ENCODE assay signal across 12 mouse cellular contexts in genomic region chr7:70929935-70930334, GRCm38 (mm10).
DNase-seq lines count a peak whose midpoint lies in the region; ATAC-seq lines count a peak whose summit lies in the region.
"Had no signal": no experiment of that assay in that cellular context is flagged by ENCODE, and none has a peak within 500 bp of the region (broad histone marks: within the 10 kb centered on the region; RNA-seq: fewer than 3 reads in every experiment).

No protein-coding gene starts in this region.

- H3K9ac ChIP-seq in forebrain, embryonic 13.5 days: no peak overlapping the region
- H3K9ac ChIP-seq in midbrain, embryonic 12.5 days (replicated peaks): 0 out of 2 replicates have a peak overlapping the region, but pooled peaks have one; percentile 24
- H3K9ac ChIP-seq: liver, embryonic 12.5 days had no signal

- WGBS in forebrain, embryonic 13.5 days: 18% methylated on average over 11 of the region's 11 CpGs
- 13% methylated on average over 11 of the region's 11 CpGs for WGBS in midbrain, embryonic 12.5 days

- H3K4me2 ChIP-seq in forebrain, embryonic 13.5 days: peak overlapping the region; percentile 49
- H3K4me2 ChIP-seq in midbrain, embryonic 12.5 days (replicated peaks): peak overlapping the region; percentile 41
- H3K4me2 ChIP-seq: liver, embryonic 12.5 days had no signal

- no peaks in the 10 kb centered on the region for H3K9me3 ChIP-seq in forebrain, embryonic 13.5 days (replicated peaks)
- peaks cover 4% of the 10 kb centered on the region; the same call in 1 of the 2 replicates for H3K9me3 ChIP-seq in midbrain, embryonic 12.5 days
- H3K9me3 ChIP-seq: liver, embryonic 12.5 days had no signal

- no peak overlapping the region for H3K27ac ChIP-seq in forebrain, embryonic 13.5 days
- H3K27ac ChIP-seq in midbrain, embryonic 12.5 days (replicated peaks): peak overlapping the region; percentile 4
- H3K27ac ChIP-seq: liver, embryonic 12.5 days had no signal

- H3K4me1 ChIP-seq in forebrain, embryonic 13.5 days: peaks cover 3% of the 10 kb centered on the region
- H3K4me1 ChIP-seq in midbrain, embryonic 12.5 days: peaks cover 12% of the 10 kb centered on the region; the same call in 1 of the 2 replicates
- H3K4me1 ChIP-seq: liver, embryonic 12.5 days had no signal

- H3K27me3 ChIP-seq in forebrain, embryonic 13.5 days: no peaks in the 10 kb centered on the region
- H3K27me3 ChIP-seq in midbrain, embryonic 12.5 days: no peaks in the 10 kb centered on the region
- H3K27me3 ChIP-seq: liver, embryonic 12.5 days had no signal

- ATAC-seq in forebrain, embryonic 13.5 days: peak; percentile 88
- peak; percentile 91 for ATAC-seq in midbrain, embryonic 12.5 days (ENCODE audit: low FRiP score, low read depth)
- ATAC-seq: liver, embryonic 12.5 days had no signal

- peak overlapping the region; percentile 19; the same call in 1 of the 2 replicates for H3K4me3 ChIP-seq in forebrain, embryonic 13.5 days
- H3K4me3 ChIP-seq in midbrain, embryonic 12.5 days: peak overlapping the region; percentile 24; the same call in 1 of the 2 replicates
- H3K4me3 ChIP-seq: liver, embryonic 12.5 days; myocyte had no signal

- no peaks in the 10 kb centered on the region for H3K36me3 ChIP-seq in forebrain, embryonic 13.5 days (ENCODE audit: poor library complexity, severe bottlenecking)
- H3K36me3 ChIP-seq in midbrain, embryonic 12.5 days: no peaks in the 10 kb centered on the region
- H3K36me3 ChIP-seq: liver, embryonic 12.5 days had no signal

- DNase-seq in ES-CJ7 (ENCODE audit: low read depth, low spot score) (peak; percentile 31), ZHBTc4 (ENCODE audit: low read depth, low spot score) (peak; percentile 28)
- DNase-seq in right cerebral cortex, adult 2 months (ENCODE audit: low spot score in 2 of 2): no peak
- no peak for DNase-seq in adrenal gland, adult (ENCODE audit: inconsistent age in 2 of 2, low spot score in 1 of 2)
- no peak for DNase-seq in urinary bladder, postnatal 36 days (ENCODE audit: low spot score in 2 of 2)
- DNase-seq: adrenal gland, postnatal 25 days; cerebellum, postnatal 25 days; heart, postnatal 4 days had no signal

Comparison
In these comparisons a context has a peak if more than half of its experiments do, and no peak if none do; other contexts are left out.
1. DNase-seq: peak in ES-CJ7 (single experiment) and ZHBTc4 (single experiment); none in right cerebral cortex, adult 2 months (0 of 2), adrenal gland, adult (0 of 2) and urinary bladder, postnatal 36 days (0 of 2).